Mouse (Mus musculus) forebrain, postnatal 0 days (tissue): ENCODE results near the gene Pink1. TPM values are rescaled to one million over a fixed set of nuclear protein-coding genes. Genes with fewer than 3 reads are reported as not detected.

Source experiments
- ATAC-seq: fragments of 200-750 bp; cut with Nextera tagmentation; 2 replicates; pipeline ENCODE4 v1.8.0; 2017; ENCODE audit warnings: mild to moderate bottlenecking, moderate library complexity
- DNase-seq: peaks from one replicate; pipeline ENCODE4 v3.0.0-alpha.2; 2015
- H3K27ac ChIP-seq: fragments of 300-500 bp; sonication (generic); 2 replicates; pipeline ENCODE4 v1.5.1; 2014; ENCODE audit warnings: low read depth, mild to moderate bottlenecking, antibody characterized with exemption, low read length, moderate library complexity, mixed read lengths
- H3K27me3 ChIP-seq: fragments of 300-500 bp; sonication (generic); 2 replicates; pipeline ENCODE4 v1.6.1; 2014; ENCODE audit warnings: mild to moderate bottlenecking, low read length, mixed read lengths; ENCODE audit not compliant: insufficient read depth
- H3K36me3 ChIP-seq: fragments of 300-500 bp; sonication (generic); 2 replicates; pipeline ENCODE4 v1.6.1; 2014; ENCODE audit warnings: mild to moderate bottlenecking, moderate library complexity; ENCODE audit not compliant: insufficient read depth
- H3K4me1 ChIP-seq: fragments of 300-500 bp; sonication (generic); 2 replicates; pipeline ENCODE4 v1.6.1; 2014; ENCODE audit warnings: antibody characterized with exemption; ENCODE audit not compliant: insufficient read depth
- H3K4me2 ChIP-seq: fragments of 300-500 bp; sonication (generic); 2 replicates; pipeline ENCODE4 v1.6.1; 2014; ENCODE audit warnings: low read depth, mild to moderate bottlenecking, moderate library complexity
- H3K4me3 ChIP-seq: fragments of 300-500 bp; sonication (generic); 2 replicates; pipeline ENCODE4 v1.5.1; 2014; ENCODE audit warnings: low read depth, low read length, mixed read lengths
- H3K9ac ChIP-seq: fragments of 300-500 bp; sonication (generic); 2 replicates; pipeline ENCODE4 v1.6.1; 2014; ENCODE audit warnings: mild to moderate bottlenecking
- H3K9me3 ChIP-seq: fragments of 300-500 bp; sonication (generic); 2 replicates; pipeline ENCODE4 v1.6.1; 2016; ENCODE audit warnings: low read length
- CTCF ChIP-seq: sonication (generic); IDR thresholded peaks from 2 replicates; pipeline ENCODE4 v1.5.1; 2016; ENCODE audit warnings: antibody characterized with exemption, control low read depth, low read depth
- WGBS: fragments of 180-500 bp; shearing (Covaris S2); extraction: QIAGEN DNeasy Blood & Tissue Kit; methylation state at CpG from one replicate; pipeline ENCODE4 v1.1.7; 2014; 5-methylcytosine and 5-hydroxymethylcytosine counted together
- polyA plus RNA-seq: library from polyadenylated mRNA; unstranded; fragments of >200 nt; fragmentation: Nextera tagmentation; extraction: Ambion mirVana; gene quantifications from 2 replicates; pipeline ENCODE4 v1.2.1, GENCODE M21; 2015
- total RNA-seq: library from RNA; depleted of rRNA; stranded (reverse); fragments of >200 nt; gene quantifications from 2 replicates; pipeline ENCODE4 v1.2.3, GENCODE M21; 2014

The Pink1 gene
- total and polyA plus RNA-seq, 2 experiments from 2014 or later, result 152 to 224 TPM

DNA sequence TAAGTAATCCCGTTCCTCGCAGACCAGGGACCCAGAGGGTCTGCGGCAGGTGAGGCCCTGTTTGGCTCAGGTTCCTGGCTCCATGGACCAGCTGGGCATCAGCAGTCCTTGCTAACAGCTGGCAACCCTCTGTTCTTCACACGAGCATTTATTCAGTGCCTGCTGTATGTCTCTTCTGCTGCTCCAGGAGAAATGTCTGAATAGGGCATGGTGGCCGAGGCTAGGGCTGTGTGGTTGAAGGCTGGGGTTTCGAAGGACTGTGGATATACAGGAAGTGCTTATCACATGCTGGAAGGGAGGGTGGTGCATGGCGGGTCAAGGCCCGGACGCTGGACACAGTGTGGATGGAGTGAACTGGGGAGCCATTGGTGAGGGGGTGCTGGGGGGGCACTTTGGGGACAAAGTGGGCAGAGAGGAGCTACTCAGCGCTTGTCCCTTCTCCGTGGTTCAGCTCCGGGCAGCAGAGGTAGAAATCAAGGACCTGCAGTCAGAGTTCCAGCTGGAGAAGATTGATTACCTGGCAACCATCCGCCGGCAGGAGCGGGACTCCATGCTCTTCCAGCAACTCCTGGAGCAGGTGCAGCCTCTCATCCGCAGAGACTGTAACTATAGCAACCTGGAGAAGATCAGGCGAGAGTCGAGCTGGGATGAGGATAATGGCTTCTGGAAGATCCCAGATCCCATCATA is 32.7 kb downstream of the Pink1 start:
- Histone ChIP-seq H3K27me3 (no peaks in the 10 kb centered on the region), H3K9me3 (no peaks in the 10 kb centered on the region), H3K4me1 (no peaks in the 10 kb centered on the region; the same call in 1 of the 2 replicates), H3K4me3 (no peak overlapping the region), H3K36me3 (no peaks in the 10 kb centered on the region), H3K4me2 (no peak overlapping the region), H3K9ac (no peak overlapping the region), H3K27ac (peak overlapping the region; percentile 78)
- peak; percentile 66 for DNase-seq
- TF ChIP-seq CTCF, result no peak
- 64% methylated on average over 18 of the region's 18 CpGs for WGBS
- ATAC-seq, result peak; percentile 94

DNA sequence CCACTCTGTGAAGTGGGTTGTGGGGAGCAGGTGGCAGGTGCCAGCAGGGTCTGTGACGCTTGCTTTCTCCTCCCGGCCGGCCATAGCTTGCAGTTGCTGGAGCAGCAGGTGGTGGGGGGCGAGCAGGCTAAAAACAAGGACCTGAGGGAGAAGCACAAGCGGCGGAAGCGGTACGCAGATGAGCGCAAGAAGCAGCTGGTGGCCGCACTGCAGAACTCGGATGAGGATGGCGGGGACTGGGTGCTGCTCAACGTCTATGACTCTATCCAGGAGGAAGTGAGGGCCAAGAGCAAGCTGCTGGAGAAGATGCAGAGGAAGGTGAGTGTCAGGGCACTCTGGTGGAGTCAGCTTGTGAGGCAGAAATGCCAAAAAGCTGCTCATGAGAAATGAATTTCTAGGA is 34.1 kb downstream of the Pink1 start:
- 89% methylated on average over 13 of the region's 13 CpGs for WGBS
- Histone ChIP-seq H3K4me2 (no peak overlapping the region), H3K4me3 (no peak overlapping the region), H3K4me1 (no peaks in the 10 kb centered on the region; the same call in 1 of the 2 replicates), H3K9me3 (no peaks in the 10 kb centered on the region), H3K27me3 (no peaks in the 10 kb centered on the region), H3K9ac (no peak overlapping the region), H3K27ac (no peak overlapping the region), H3K36me3 (no peaks in the 10 kb centered on the region)
- ATAC-seq (no peak), DNase-seq (no peak)
- TF ChIP-seq CTCF, result no peak

DNA sequence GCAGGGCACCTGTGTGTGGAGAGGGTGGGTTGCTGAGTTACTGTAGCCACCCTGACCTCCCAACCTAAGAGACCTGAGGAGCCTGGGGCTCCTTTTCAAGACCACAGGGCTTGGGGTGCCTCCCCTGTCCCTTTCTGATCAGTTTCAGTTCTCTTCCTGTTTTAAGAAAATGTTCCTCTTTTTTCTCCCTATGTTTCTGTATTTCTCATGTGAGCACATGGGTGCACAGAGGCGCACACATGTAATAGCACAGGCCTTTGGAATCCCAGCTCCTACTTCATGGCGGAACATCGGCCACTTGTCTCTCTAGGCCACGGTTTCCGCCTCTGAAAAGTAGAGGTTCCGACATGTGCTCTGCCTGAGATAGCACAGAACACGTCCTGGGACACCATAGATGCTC is 37.4 kb downstream of the Pink1 start:
- H3K4me3 ChIP-seq, result no peak overlapping the region
- H3K9ac ChIP-seq, result no peak overlapping the region
- no peak for TF ChIP-seq CTCF
- no peaks in the 10 kb centered on the region for H3K9me3 ChIP-seq
- DNase-seq (no peak), ATAC-seq (no peak)
- no peak overlapping the region for H3K4me2 ChIP-seq
- 89% methylated on average over 7 of the region's 7 CpGs for WGBS
- no peaks in the 10 kb centered on the region for H3K27me3 ChIP-seq
- no peaks in the 10 kb centered on the region for H3K4me1 ChIP-seq
- H3K36me3 ChIP-seq, result no peaks in the 10 kb centered on the region
- no peak overlapping the region for H3K27ac ChIP-seq

DNA sequence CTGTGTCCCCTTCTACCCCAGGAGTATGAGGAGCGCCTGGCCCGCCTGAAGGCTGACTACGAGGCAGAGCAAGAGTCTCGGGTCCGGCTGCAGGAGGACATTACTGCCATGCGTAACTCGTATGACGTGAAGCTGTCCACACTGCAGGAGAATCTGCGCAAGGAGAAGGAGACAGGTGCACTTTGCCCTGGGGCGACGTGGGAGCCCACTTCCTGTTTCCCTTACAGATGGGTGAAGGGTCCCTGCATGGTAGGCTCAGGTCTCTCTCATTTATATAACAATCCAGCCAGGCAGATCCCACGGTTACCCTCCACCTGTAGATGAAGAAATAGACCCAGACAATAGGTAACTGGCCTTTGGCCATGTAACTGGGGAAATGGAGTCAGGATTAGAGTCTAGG is 39.7 kb downstream of the Pink1 start:
- 89% methylated on average over 12 of the region's 12 CpGs for WGBS
- ATAC-seq, result no peak
- TF ChIP-seq CTCF, result no peak

DNA sequence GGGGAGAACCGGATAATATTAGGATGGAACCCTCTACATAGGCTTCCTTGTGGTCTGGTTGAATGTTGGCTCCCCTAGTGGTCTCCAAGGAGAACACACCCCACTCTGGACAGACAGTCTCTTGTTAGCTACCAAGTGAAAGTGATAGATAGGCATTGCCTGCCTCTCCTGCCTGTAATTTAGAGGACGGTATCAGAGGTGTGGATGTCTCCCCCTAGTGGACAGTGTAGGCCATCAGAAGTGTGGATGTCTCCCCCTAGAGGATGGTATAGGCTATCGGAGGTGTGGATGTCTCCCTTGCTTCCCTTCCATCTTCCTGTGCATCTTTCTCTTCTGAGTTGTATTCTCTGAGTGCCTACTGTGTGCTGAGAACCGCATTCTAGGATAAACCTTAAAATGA is 43.3 kb downstream of the Pink1 start:
- ATAC-seq, result peak; percentile 90
- Histone ChIP-seq H3K9me3 (no peaks in the 10 kb centered on the region), H3K4me3 (no peak overlapping the region), H3K4me2 (no peak overlapping the region), H3K4me1 (no peaks in the 10 kb centered on the region), H3K27ac (no peak overlapping the region), H3K36me3 (no peaks in the 10 kb centered on the region), H3K9ac (no peak overlapping the region), H3K27me3 (no peaks in the 10 kb centered on the region)
- TF ChIP-seq CTCF, result peak; percentile 100
- WGBS, result 27% methylated on average over 4 of the region's 4 CpGs
- peak; percentile 83 for DNase-seq

More for the DNA sequence above, 39.7 kb downstream of the Pink1 start:
- no peak overlapping the region for H3K4me3 ChIP-seq
- H3K9ac ChIP-seq, result no peak overlapping the region
- H3K9me3 ChIP-seq, result no peaks in the 10 kb centered on the region
- H3K36me3 ChIP-seq, result no peaks in the 10 kb centered on the region
- DNase-seq, result no peak
- no peaks in the 10 kb centered on the region for H3K27me3 ChIP-seq
- H3K27ac ChIP-seq, result no peak overlapping the region
- H3K4me2 ChIP-seq, result no peak overlapping the region
- H3K4me1 ChIP-seq, result no peaks in the 10 kb centered on the region

DNA sequence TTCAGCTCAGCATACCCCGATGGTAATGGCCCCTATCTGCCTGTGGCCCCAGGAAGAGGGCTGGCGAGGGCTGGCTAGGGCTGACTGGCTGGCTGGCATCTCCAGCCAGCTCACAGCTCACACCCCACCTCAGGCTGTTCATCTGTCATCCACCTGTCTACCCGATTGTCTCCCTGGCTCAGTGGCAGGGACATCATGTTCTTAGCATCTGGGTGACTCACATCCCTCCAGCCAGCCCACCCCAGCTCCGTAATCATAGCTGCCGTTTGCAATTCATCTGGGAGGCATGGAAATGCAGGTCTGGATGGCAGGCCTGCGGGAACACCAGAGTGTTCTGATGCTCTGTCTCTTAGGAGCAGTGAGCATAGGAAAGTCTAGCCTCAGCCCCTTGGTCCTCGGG is 47.8 kb downstream of the Pink1 start:
- Histone ChIP-seq H3K27ac (no peak overlapping the region), H3K9me3 (no peaks in the 10 kb centered on the region), H3K9ac (no peak overlapping the region), H3K4me1 (no peaks in the 10 kb centered on the region), H3K4me2 (no peak overlapping the region), H3K4me3 (no peak overlapping the region), H3K36me3 (no peaks in the 10 kb centered on the region), H3K27me3 (no peaks in the 10 kb centered on the region)
- TF ChIP-seq CTCF, result no peak
- 69% methylated on average over 7 of the region's 7 CpGs for WGBS
- no peak for DNase-seq
- ATAC-seq, result no peak

DNA sequence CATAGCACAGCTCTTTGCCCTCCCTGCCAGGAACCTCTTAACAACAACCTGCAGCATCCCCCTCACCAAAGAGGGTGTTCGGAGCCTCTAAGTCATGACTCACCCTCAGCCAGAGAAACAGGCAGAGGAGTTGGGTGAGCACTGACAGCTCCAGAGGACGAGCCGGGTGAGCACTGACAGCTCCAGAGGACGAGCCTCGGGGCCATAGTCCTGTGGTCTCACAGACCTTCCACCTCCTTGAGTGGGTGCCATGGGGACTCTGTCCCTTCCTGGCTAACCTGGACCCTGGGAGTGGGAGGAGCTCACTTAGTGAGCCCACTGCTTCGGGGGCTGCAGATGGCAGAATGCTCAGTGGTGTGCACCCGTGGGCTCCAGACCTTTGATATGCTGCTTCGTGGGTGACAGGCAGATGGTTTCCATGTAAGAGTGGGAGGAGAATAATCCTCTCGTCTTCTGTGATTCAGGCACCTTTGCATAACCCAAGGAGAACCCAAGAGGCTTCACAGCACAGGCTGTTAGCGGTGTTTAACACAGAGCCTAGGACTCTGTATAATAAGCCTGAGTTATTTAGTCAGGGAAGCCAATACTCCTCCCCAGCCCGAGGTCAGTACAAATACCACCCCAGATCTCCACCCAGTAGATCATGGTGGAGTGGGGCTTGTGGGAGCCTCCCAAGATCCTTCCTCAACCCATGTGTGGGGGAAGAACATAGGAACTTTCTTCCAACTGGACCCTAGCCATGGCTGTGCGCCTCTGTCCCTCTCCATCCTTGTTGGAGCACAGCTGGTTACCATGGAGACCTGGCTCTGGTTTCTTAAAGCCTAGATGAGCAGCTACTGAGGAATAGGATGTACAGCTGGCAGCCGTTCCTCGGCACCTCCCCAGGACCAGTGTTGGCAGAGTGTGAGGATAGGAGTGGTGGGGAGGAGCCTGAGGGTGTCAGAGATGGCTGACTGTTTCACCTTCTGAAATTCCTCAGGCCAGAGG is 53.8 kb downstream of the Pink1 start:
- TF ChIP-seq CTCF, result no peak
- DNase-seq (peak; percentile 62), ATAC-seq (peak; percentile 63)
- Histone ChIP-seq H3K27ac (no peak overlapping the region; the same call in 1 of the 2 replicates), H3K9me3 (no peaks in the 10 kb centered on the region), H3K4me2 (no peak overlapping the region), H3K9ac (no peak overlapping the region), H3K27me3 (no peaks in the 10 kb centered on the region), H3K4me1 (peaks cover 6% of the 10 kb centered on the region; the same call in 1 of the 2 replicates), H3K36me3 (no peaks in the 10 kb centered on the region), H3K4me3 (no peak overlapping the region)
- 59% methylated on average over 14 of the region's 14 CpGs for WGBS
